ENCODE assay signal across 23 mouse cellular contexts in the genomic region with DNA sequence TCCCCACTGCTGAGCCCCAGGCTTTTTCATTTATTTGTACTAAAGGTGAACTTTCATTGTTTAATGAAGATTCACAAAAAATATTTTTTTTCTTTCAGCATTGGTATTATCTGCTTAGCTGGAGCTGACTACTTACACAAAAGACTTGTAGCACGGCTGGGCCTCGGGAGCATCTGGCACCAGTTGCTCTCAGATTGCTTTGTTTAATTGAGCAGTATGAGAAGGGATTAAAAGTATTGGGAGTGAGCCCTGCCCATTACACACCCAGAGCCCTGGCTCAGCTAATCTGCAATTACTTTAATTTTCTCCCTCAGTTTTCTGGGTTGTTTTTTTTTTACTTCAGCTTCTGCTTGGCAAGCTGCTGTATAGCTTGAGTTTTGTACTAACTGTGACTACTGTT.
DNase-seq lines count a peak whose midpoint lies in the region; ATAC-seq and TF ChIP-seq lines count a peak whose summit lies in the region.
"Had no signal": no experiment of that assay in that cellular context is flagged by ENCODE, and none has a peak within 500 bp of the region (broad histone marks: within the 10 kb centered on the region; RNA-seq: fewer than 3 reads in every experiment).

No protein-coding gene starts in this region.

- no peak overlapping the region for H3K9ac ChIP-seq in embryonic facial prominence, embryonic 14.5 days (ENCODE audit: low read depth, low read length)
- H3K9ac ChIP-seq in midbrain, embryonic 12.5 days (replicated peaks) = no peak overlapping the region
- no peak overlapping the region for H3K9ac ChIP-seq in midbrain, embryonic 15.5 days
- no peak overlapping the region for H3K9ac ChIP-seq in forebrain, embryonic 14.5 days (ENCODE audit: low read length)
- H3K9ac ChIP-seq in kidney, embryonic 15.5 days = no peak overlapping the region
- H3K9ac ChIP-seq in liver, postnatal 0 days (replicated peaks) = no peak overlapping the region
- H3K9ac ChIP-seq: limb, embryonic 12.5 days; liver, embryonic 15.5 days; lung, embryonic 15.5 days; neural tube, embryonic 13.5 days; stomach, embryonic 15.5 days had no signal

- no peaks in the 10 kb centered on the region for H3K36me3 ChIP-seq in embryonic facial prominence, embryonic 14.5 days (ENCODE audit: control insufficient read depth, insufficient read depth, low read length)
- H3K36me3 ChIP-seq in embryonic facial prominence, embryonic 10.5 days (replicated peaks) = no peaks in the 10 kb centered on the region
- no peaks in the 10 kb centered on the region for H3K36me3 ChIP-seq in midbrain, embryonic 12.5 days
- no peaks in the 10 kb centered on the region for H3K36me3 ChIP-seq in midbrain, embryonic 15.5 days (replicated peaks)
- no peaks in the 10 kb centered on the region for H3K36me3 ChIP-seq in forebrain, embryonic 14.5 days (ENCODE audit: control insufficient read depth, insufficient read depth, low read length)
- no peaks in the 10 kb centered on the region for H3K36me3 ChIP-seq in kidney, embryonic 15.5 days
- no peaks in the 10 kb centered on the region for H3K36me3 ChIP-seq in liver, postnatal 0 days (replicated peaks; ENCODE audit: insufficient read depth, low read length)
- H3K36me3 ChIP-seq: G1E; limb, embryonic 12.5 days; liver, embryonic 15.5 days; lung, embryonic 15.5 days; neural tube, embryonic 13.5 days; stomach, embryonic 15.5 days had no signal

- H3K4me1 ChIP-seq in embryonic facial prominence, embryonic 14.5 days (ENCODE audit: control insufficient read depth, insufficient read depth, low read length) = no peaks in the 10 kb centered on the region
- peaks cover 8% of the 10 kb centered on the region; the same call in 1 of the 2 replicates for H3K4me1 ChIP-seq in embryonic facial prominence, embryonic 10.5 days
- no peaks in the 10 kb centered on the region for H3K4me1 ChIP-seq in midbrain, embryonic 12.5 days
- H3K4me1 ChIP-seq in midbrain, embryonic 15.5 days = peaks cover 4% of the 10 kb centered on the region; the same call in 1 of the 2 replicates
- H3K4me1 ChIP-seq in forebrain, embryonic 14.5 days (ENCODE audit: control insufficient read depth, insufficient read depth, low read length) = peaks cover 3% of the 10 kb centered on the region; the same call in 1 of the 2 replicates
- H3K4me1 ChIP-seq in kidney, embryonic 15.5 days = no peaks in the 10 kb centered on the region
- no peaks in the 10 kb centered on the region for H3K4me1 ChIP-seq in liver, postnatal 0 days (ENCODE audit: insufficient read depth)
- H3K4me1 ChIP-seq: liver, embryonic 15.5 days; lung, embryonic 15.5 days; stomach, embryonic 15.5 days had no signal

- H3K27me3 ChIP-seq in embryonic facial prominence, embryonic 14.5 days (replicated peaks; ENCODE audit: control insufficient read depth, insufficient read depth, low read length) = no peaks in the 10 kb centered on the region
- H3K27me3 ChIP-seq in embryonic facial prominence, embryonic 10.5 days (replicated peaks; ENCODE audit: low read depth, poor library complexity, severe bottlenecking) = no peaks in the 10 kb centered on the region
- H3K27me3 ChIP-seq in midbrain, embryonic 12.5 days = no peaks in the 10 kb centered on the region
- no peaks in the 10 kb centered on the region for H3K27me3 ChIP-seq in midbrain, embryonic 15.5 days (replicated peaks)
- no peaks in the 10 kb centered on the region for H3K27me3 ChIP-seq in forebrain, embryonic 14.5 days (replicated peaks; ENCODE audit: control insufficient read depth, insufficient read depth, low read length)
- no peaks in the 10 kb centered on the region for H3K27me3 ChIP-seq in kidney, embryonic 15.5 days
- H3K27me3 ChIP-seq in liver, postnatal 0 days (ENCODE audit: insufficient read depth, low read length) = no peaks in the 10 kb centered on the region
- H3K27me3 ChIP-seq: limb, embryonic 12.5 days; liver, embryonic 15.5 days; lung, embryonic 15.5 days; neural tube, embryonic 13.5 days; stomach, embryonic 15.5 days had no signal

- no peak for TF ChIP-seq CTCF in liver, postnatal 0 days (IDR thresholded peaks at IDR 0.05; ENCODE audit: low read depth)

- H3K9me3 ChIP-seq in embryonic facial prominence, embryonic 14.5 days (ENCODE audit: control insufficient read depth, low read length) = no peaks in the 10 kb centered on the region
- H3K9me3 ChIP-seq in embryonic facial prominence, embryonic 10.5 days = no peaks in the 10 kb centered on the region
- no peaks in the 10 kb centered on the region for H3K9me3 ChIP-seq in midbrain, embryonic 12.5 days
- H3K9me3 ChIP-seq in midbrain, embryonic 15.5 days = no peaks in the 10 kb centered on the region
- H3K9me3 ChIP-seq in forebrain, embryonic 14.5 days (replicated peaks; ENCODE audit: control insufficient read depth, low read length) = no peaks in the 10 kb centered on the region
- H3K9me3 ChIP-seq in kidney, embryonic 15.5 days (replicated peaks) = no peaks in the 10 kb centered on the region
- H3K9me3 ChIP-seq in liver, postnatal 0 days (ENCODE audit: low read length) = no peaks in the 10 kb centered on the region
- H3K9me3 ChIP-seq: limb, embryonic 12.5 days; liver, embryonic 15.5 days; lung, embryonic 15.5 days; neural tube, embryonic 13.5 days; stomach, embryonic 15.5 days had no signal

- peak; percentile 39 for DNase-seq in embryonic facial prominence, embryonic 14.5 days (ENCODE audit: low spot score)
- DNase-seq in embryonic facial prominence, embryonic 10.5 days (ENCODE audit: low spot score) = no peak
- DNase-seq in forebrain, embryonic 14.5 days (ENCODE audit: low spot score) = peak; percentile 61
- DNase-seq in retina, postnatal 1 day = peak; percentile 70
- DNase-seq in liver, postnatal 0 days = no peak
- DNase-seq: adrenal gland, adult 8-10 months; cerebellum, adult 9-10 months; gastrocnemius, adult 2 months; heart, postnatal 14 days; kidney, adult 9 months; kidney, postnatal 14 days; layer of hippocampus, adult 9-11 months; right cerebral cortex, postnatal 25 days had no signal

- WGBS in embryonic facial prominence, embryonic 14.5 days = 30% methylated on average over 2 of the region's 2 CpGs
- WGBS in embryonic facial prominence, embryonic 10.5 days = 38% methylated on average over 2 of the region's 2 CpGs
- WGBS in midbrain, embryonic 12.5 days = 11% methylated on average over 2 of the region's 2 CpGs
- 14% methylated on average over 2 of the region's 2 CpGs for WGBS in midbrain, embryonic 15.5 days
- 0% methylated on average over 2 of the region's 2 CpGs for WGBS in forebrain, embryonic 14.5 days
- WGBS in kidney, embryonic 15.5 days = 92% methylated on average over 2 of the region's 2 CpGs
- WGBS in liver, postnatal 0 days (ENCODE audit: insufficient replicate concordance) = 68% methylated on average over 2 of the region's 2 CpGs

- no peak overlapping the region for H3K27ac ChIP-seq in embryonic facial prominence, embryonic 14.5 days (replicated peaks; ENCODE audit: low read depth, low read length)
- no peak overlapping the region for H3K27ac ChIP-seq in embryonic facial prominence, embryonic 10.5 days (replicated peaks)
- no peak overlapping the region for H3K27ac ChIP-seq in midbrain, embryonic 12.5 days (replicated peaks)
- H3K27ac ChIP-seq in midbrain, embryonic 15.5 days = no peak overlapping the region
- no peak overlapping the region for H3K27ac ChIP-seq in forebrain, embryonic 14.5 days (ENCODE audit: low read depth, low read length)
- no peak overlapping the region for H3K27ac ChIP-seq in kidney, embryonic 15.5 days
- no peak overlapping the region for H3K27ac ChIP-seq in liver, postnatal 0 days (ENCODE audit: low read depth)
- H3K27ac ChIP-seq: gastrocnemius, adult 2 months; limb, embryonic 12.5 days; liver, embryonic 15.5 days; lung, embryonic 15.5 days; neural tube, embryonic 13.5 days; stomach, embryonic 15.5 days had no signal

- TF ChIP-seq EP300 in liver, postnatal 0 days (IDR thresholded peaks at IDR 0.05; ENCODE audit: low read depth) = no peak

- H3K4me2 ChIP-seq in embryonic facial prominence, embryonic 14.5 days (ENCODE audit: low read depth, low read length) = no peak overlapping the region
- H3K4me2 ChIP-seq in midbrain, embryonic 12.5 days (replicated peaks) = no peak overlapping the region
- H3K4me2 ChIP-seq in midbrain, embryonic 15.5 days = no peak overlapping the region
- no peak overlapping the region for H3K4me2 ChIP-seq in forebrain, embryonic 14.5 days (ENCODE audit: low read length)
- H3K4me2 ChIP-seq in kidney, embryonic 15.5 days = no peak overlapping the region
- no peak overlapping the region for H3K4me2 ChIP-seq in liver, postnatal 0 days (ENCODE audit: low read depth, low read length)
- H3K4me2 ChIP-seq: limb, embryonic 12.5 days; liver, embryonic 15.5 days; lung, embryonic 15.5 days; neural tube, embryonic 13.5 days; stomach, embryonic 15.5 days had no signal

- H3K4me3 ChIP-seq in embryonic facial prominence, embryonic 14.5 days (ENCODE audit: low read depth, low read length) = no peak overlapping the region
- H3K4me3 ChIP-seq in embryonic facial prominence, embryonic 10.5 days = no peak overlapping the region
- H3K4me3 ChIP-seq in midbrain, embryonic 12.5 days = no peak overlapping the region
- H3K4me3 ChIP-seq in midbrain, embryonic 15.5 days = no peak overlapping the region
- H3K4me3 ChIP-seq in forebrain, embryonic 14.5 days (ENCODE audit: low read depth, low read length) = no peak overlapping the region
- no peak overlapping the region for H3K4me3 ChIP-seq in kidney, embryonic 15.5 days (replicated peaks)
- no peak overlapping the region for H3K4me3 ChIP-seq in liver, postnatal 0 days (ENCODE audit: low read depth, low read length)
- H3K4me3 ChIP-seq: gastrocnemius, adult 2 months; limb, embryonic 12.5 days; liver, embryonic 15.5 days; lung, embryonic 15.5 days; neural tube, embryonic 13.5 days; stomach, embryonic 15.5 days had no signal

- peak; percentile 60; the same call in 1 of the 2 replicates for ATAC-seq in embryonic facial prominence, embryonic 14.5 days (ENCODE audit: low read depth)
- peak; percentile 77 for ATAC-seq in midbrain, embryonic 12.5 days (ENCODE audit: low FRiP score, low read depth)
- no peak for ATAC-seq in midbrain, embryonic 15.5 days (replicated peaks)
- ATAC-seq in forebrain, embryonic 14.5 days = peak; percentile 77
- no peak for ATAC-seq in kidney, embryonic 15.5 days (replicated peaks; ENCODE audit: low FRiP score)
- no peak for ATAC-seq in liver, postnatal 0 days
- ATAC-seq: intestine, postnatal 0 days had no signal

Comparison
In these comparisons a context has a peak if more than half of its experiments do, and no peak if none do; other contexts are left out.
1. ATAC-seq: peak in embryonic facial prominence, embryonic 14.5 days (single experiment), midbrain, embryonic 12.5 days (single experiment) and forebrain, embryonic 14.5 days (single experiment); none in midbrain, embryonic 15.5 days (single experiment), kidney, embryonic 15.5 days (single experiment) and liver, postnatal 0 days (single experiment).
2. DNase-seq: peak in embryonic facial prominence, embryonic 14.5 days (single experiment), forebrain, embryonic 14.5 days (single experiment) and retina, postnatal 1 day (single experiment); none in embryonic facial prominence, embryonic 10.5 days (single experiment) and liver, postnatal 0 days (single experiment).